Mouse (Mus musculus) heart, adult 2 months (tissue): Measurements from ENCODE around the gene Stat4. TPM values are rescaled to one million over a fixed set of nuclear protein-coding genes. Genes with fewer than 3 reads are reported as not detected.
A peak's percentile ranks its signal among the peaks of the same experiment; 100 is the strongest.

ENCODE experiments used
- DNase-seq, 2 experiments: peaks; one replicate each; pipeline ENCODE4 v3.0.0; 2021
- H3K27ac ChIP-seq: fragments of 200-600 bp; 2 replicates; pipeline ENCODE4 v1.8.1; 2022
- H3K27me3 ChIP-seq: fragments of 200-500 bp; 2 replicates; pipeline ENCODE4 v1.6.1; 2012; ENCODE audit warnings: mild to moderate bottlenecking, low read length, inconsistent platforms, mixed read lengths; ENCODE audit not compliant: control insufficient read depth, insufficient read depth
- H3K36me3 ChIP-seq: fragments of 200-500 bp; 2 replicates; pipeline ENCODE4 v1.6.1; 2012; ENCODE audit warnings: low read length, inconsistent platforms; ENCODE audit not compliant: control insufficient read depth, insufficient read depth
- H3K4me1 ChIP-seq: fragments of 200-500 bp; 2 replicates; pipeline ENCODE4 v1.6.1; 2011; ENCODE audit warnings: low read length; ENCODE audit not compliant: control insufficient read depth, insufficient read depth
- H3K4me3 ChIP-seq: fragments of 200-600 bp; 2 replicates; pipeline ENCODE4 v1.8.1; 2022
- H3K79me2 ChIP-seq: fragments of 200-500 bp; replicated peaks from 2 replicates; pipeline ENCODE4 v1.6.1; 2012; ENCODE audit warnings: mild to moderate bottlenecking, inconsistent platforms, low read length, moderate library complexity, mixed read lengths; ENCODE audit not compliant: control insufficient read depth, insufficient read depth
- H3K9ac ChIP-seq: fragments of 200-500 bp; 2 replicates; pipeline ENCODE4 v1.6.1; 2012; ENCODE audit warnings: low read depth, mild to moderate bottlenecking, control low read depth, inconsistent platforms, low read length, mixed read lengths
- CTCF ChIP-seq: fragments of 200-600 bp; IDR thresholded peaks from 2 replicates; pipeline ENCODE4 v1.8.1; 2022; ENCODE audit warnings: antibody characterized with exemption, mild to moderate bottlenecking, moderate library complexity
- EP300 ChIP-seq: fragments of 200-500 bp; IDR thresholded peaks from 2 replicates; pipeline ENCODE4 v1.6.1; 2011; ENCODE audit warnings: low read depth, low read length, control low read depth; ENCODE audit not compliant: insufficient read depth
- POLR2A ChIP-seq: fragments of 200-500 bp; IDR thresholded peaks from 2 replicates; pipeline ENCODE4 v1.6.1; 2011; ENCODE audit warnings: mild to moderate bottlenecking, low read depth, low read length, control low read depth; ENCODE audit not compliant: insufficient read depth
- WGBS: fragments of 180-500 bp; shearing (Covaris S2); methylation state at CpG from one replicate; pipeline ENCODE4 v1.1.7; 2018; 5-methylcytosine and 5-hydroxymethylcytosine counted together
- intact Hi-C: fragments of 180-260 bp; cut with DNase I; formaldehyde crosslinking; loops from one replicate; pipeline ENCODE4 v1.15.1; 2025
- polyA plus RNA-seq: library from polyadenylated mRNA; depleted of rRNA; stranded (reverse); fragments of >200 nt; gene quantifications from 2 replicates; pipeline ENCODE4 v1.2.3, GENCODE M21; 2012; rRNA removed
- total RNA-seq, 2 experiments: library from RNA; stranded (reverse); gene quantifications; 2 replicates each; pipeline ENCODE4 v1.2.3; 2021

Stat4 gene
- total and polyA plus RNA-seq, 3 experiments = 0.45 to 0.68 (median 0.51) TPM

DNA sequence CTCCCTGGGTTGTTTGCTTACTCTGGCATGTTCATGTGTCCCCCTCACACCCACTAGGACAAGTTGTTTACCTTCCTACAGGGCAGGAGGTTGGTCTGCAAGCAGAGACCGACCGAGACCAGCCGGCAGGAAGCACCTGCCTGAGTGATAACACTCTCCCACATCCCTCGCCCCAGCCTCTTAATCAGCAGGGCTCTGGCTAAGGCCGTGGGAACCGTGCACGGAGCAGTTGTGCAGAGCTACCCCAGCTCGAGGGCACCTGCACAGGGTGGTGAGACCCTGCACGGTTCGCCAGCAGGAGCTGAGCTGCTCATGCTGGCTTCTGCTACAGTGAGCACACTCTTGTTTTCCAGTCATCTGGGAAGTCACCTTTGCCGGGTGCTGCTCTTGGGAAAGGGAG, 163.7 kb downstream of the Stat4 start:
- H3K9ac ChIP-seq = no peak overlapping the region
- no peaks in the 10 kb centered on the region for H3K79me2 ChIP-seq
- H3K36me3 ChIP-seq = peaks cover 8% of the 10 kb centered on the region
- H3K27ac ChIP-seq = peak overlapping the region; percentile 56
- TF ChIP-seq EP300 (peak; percentile 90; the same call in 1 of the 2 replicates), POLR2A (0 out of 2 replicates have a peak, but pooled peaks have one; percentile 28), CTCF (no peak)
- peaks cover 15% of the 10 kb centered on the region for H3K4me1 ChIP-seq
- 52% methylated on average over 11 of the region's 11 CpGs for WGBS
- H3K4me3 ChIP-seq = no peak overlapping the region
- intact Hi-C loops = no loop called here
- H3K27me3 ChIP-seq = no peaks in the 10 kb centered on the region
- peak; percentile 40 to 44 for DNase-seq

DNA sequence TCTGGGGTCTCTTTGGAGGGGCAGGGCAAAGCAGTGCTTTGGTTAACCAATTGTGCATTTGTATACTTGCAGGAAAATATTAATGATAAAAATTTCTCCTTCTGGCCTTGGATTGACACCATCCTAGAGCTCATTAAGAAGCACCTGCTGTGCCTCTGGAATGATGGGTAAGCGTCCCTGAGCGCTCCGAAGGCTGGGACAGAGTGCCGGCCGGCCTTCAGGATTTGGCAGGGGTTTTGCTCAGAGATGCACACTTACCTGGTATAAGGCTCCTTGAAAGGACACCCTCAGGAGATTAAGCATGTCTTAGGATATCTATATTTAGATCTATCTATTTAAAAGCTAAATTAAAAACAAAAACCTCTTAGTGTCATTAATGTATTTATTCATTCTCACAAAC, 164.2 kb downstream of the Stat4 start:
- Histone ChIP-seq H3K4me1 (peaks cover 15% of the 10 kb centered on the region), H3K4me3 (no peak overlapping the region), H3K36me3 (peaks cover 8% of the 10 kb centered on the region), H3K79me2 (no peaks in the 10 kb centered on the region), H3K27me3 (no peaks in the 10 kb centered on the region), H3K9ac (no peak overlapping the region), H3K27ac (peak overlapping the region; percentile 56)
- no peak for DNase-seq
- no peak for TF ChIP-seq CTCF
- TF ChIP-seq POLR2A = no peak
- no peak for TF ChIP-seq EP300
- intact Hi-C loops = no loop called here
- 95% methylated on average over 5 of the region's 5 CpGs for WGBS

DNA sequence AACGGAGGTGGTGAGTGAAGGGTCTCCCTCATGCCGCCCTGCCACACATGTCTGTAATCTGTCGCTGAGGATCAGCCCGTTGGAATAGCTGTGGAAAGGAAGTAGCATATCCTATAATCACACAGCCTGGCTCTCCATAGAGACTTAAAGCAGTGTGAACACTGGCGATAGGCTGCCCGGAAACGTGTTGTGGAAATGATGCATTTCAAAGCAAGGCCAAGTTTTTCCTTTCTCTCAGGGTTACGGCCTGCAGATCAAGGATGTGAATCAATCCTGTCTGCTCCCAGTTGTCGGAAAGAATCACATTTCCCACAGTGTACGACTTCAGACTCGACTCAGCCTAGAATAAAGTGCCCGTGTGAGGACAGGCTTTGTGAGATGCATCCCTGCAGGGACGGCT, 165.4 kb downstream of the Stat4 start:
- Histone ChIP-seq H3K9ac (no peak overlapping the region), H3K36me3 (peaks cover 8% of the 10 kb centered on the region), H3K4me1 (peaks cover 15% of the 10 kb centered on the region), H3K4me3 (no peak overlapping the region), H3K27me3 (no peaks in the 10 kb centered on the region), H3K79me2 (no peaks in the 10 kb centered on the region), H3K27ac (peak overlapping the region; percentile 41)
- DNase-seq = peak in 1 of 2 experiments; percentile 26
- intact Hi-C loops = no loop called here
- WGBS = 38% methylated on average over 13 of the region's 13 CpGs
- TF ChIP-seq EP300 (0 out of 2 replicates have a peak, but pooled peaks have one; percentile 33), POLR2A (no peak), CTCF (no peak)

DNA sequence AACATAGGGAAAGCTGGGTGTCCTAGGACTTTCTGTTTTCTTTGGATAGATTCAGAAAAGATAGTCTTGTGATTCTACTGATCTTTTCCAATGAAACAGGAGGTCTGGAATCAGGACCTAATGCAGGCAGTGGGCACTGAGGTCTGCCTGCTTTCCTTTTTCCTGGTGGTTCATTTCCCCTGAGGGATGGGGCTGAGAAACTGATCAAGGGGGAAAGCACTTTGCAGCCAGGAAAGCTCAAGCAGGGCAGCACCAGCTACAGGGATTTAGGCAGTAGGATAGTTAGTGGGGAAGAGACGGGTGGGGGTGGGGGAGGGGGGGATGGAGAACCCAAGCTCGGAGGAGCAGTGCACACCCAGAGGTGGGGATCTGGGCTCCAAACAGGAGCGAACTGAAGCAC, 166.0 kb downstream of the Stat4 start:
- no peak for DNase-seq
- H3K36me3 ChIP-seq = peaks cover 6% of the 10 kb centered on the region
- peaks cover 13% of the 10 kb centered on the region for H3K4me1 ChIP-seq
- H3K27ac ChIP-seq = peak overlapping the region; percentile 41; the same call in 1 of the 2 replicates
- TF ChIP-seq POLR2A = no peak
- TF ChIP-seq CTCF = no peak
- no peaks in the 10 kb centered on the region for H3K27me3 ChIP-seq
- H3K79me2 ChIP-seq = no peaks in the 10 kb centered on the region
- no peak overlapping the region for H3K9ac ChIP-seq
- 58% methylated on average over 3 of the region's 3 CpGs for WGBS
- intact Hi-C loops = no loop called here
- H3K4me3 ChIP-seq = no peak overlapping the region

DNA sequence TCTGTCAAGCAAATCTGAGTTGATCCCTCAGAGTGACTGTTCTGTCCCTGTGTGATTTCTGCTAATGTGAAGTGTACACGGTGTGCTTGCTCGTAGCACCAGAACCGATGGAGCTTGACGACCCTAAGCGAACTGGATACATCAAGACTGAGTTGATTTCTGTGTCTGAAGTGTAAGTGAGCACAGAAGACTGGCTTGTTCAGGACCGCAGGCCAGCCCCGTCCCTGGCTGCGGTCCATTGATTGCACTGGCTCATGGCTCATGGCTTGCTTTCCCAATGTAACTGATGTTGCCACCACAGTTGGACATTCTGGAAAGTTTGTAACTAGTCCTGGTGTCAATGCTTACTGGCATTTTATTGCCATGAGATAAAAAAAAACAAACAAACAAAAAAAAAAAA, 167.9 kb downstream of the Stat4 start:
- WGBS = 92% methylated on average over 8 of the region's 8 CpGs
- intact Hi-C loops = no loop called here
- H3K36me3 ChIP-seq = peaks cover 4% of the 10 kb centered on the region; the same call in 1 of the 2 replicates
- no peak overlapping the region for H3K9ac ChIP-seq
- no peaks in the 10 kb centered on the region for H3K27me3 ChIP-seq
- no peak for DNase-seq
- H3K79me2 ChIP-seq = no peaks in the 10 kb centered on the region
- peaks cover 13% of the 10 kb centered on the region for H3K4me1 ChIP-seq
- no peak for TF ChIP-seq POLR2A
- no peak for TF ChIP-seq EP300
- TF ChIP-seq CTCF = no peak
- H3K27ac ChIP-seq = no peak overlapping the region
- no peak overlapping the region for H3K4me3 ChIP-seq

DNA sequence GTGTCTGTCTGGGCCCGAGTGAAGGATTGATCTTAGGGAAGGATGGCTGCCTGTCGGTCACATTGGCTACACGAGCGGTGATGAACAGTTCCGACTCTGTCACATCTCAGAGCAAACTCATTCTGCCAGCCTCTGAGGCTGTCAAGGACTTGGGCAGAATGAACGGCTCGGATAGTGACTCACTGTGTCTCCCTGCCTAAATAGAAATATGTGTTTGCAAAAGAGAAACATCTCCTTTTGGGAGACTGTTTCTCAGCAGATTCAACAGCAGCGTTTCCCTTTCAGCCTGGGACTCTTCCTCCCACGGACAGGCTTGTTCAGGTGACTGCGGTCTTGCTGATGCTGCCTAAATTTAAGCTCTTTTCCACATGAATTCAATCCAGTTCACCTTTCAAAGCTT, 169.4 kb downstream of the Stat4 start:
- no peak overlapping the region for H3K4me3 ChIP-seq

More for the DNA sequence above, 169.4 kb downstream of the Stat4 start:
- TF ChIP-seq POLR2A (no peak), CTCF (no peak), EP300 (no peak)
- Histone ChIP-seq H3K4me1 (peaks cover 7% of the 10 kb centered on the region), H3K79me2 (no peaks in the 10 kb centered on the region), H3K27me3 (no peaks in the 10 kb centered on the region), H3K36me3 (no peaks in the 10 kb centered on the region), H3K9ac (no peak overlapping the region), H3K27ac (no peak overlapping the region)
- intact Hi-C loops = no loop called here
- WGBS = 91% methylated on average over 10 of the region's 10 CpGs
- DNase-seq = no peak

Other genes with a start within 250 kb of the Stat4 start
- gene Myo1b, start 71.1 kb upstream of the Stat4 start, total RNA-seq = 10 to 100 TPM; 29.6 to 30.1 TPM
- 5.5 and 11.4 TPM in 2 replicates for gene Myo1b, start 71.1 kb upstream of the Stat4 start, polyA plus RNA-seq
- gene Stat1, start 132.3 kb downstream of the Stat4 start, total RNA-seq = 10 to 100 TPM; 27.7 to 30.6 TPM
- gene Stat1, start 132.3 kb downstream of the Stat4 start, polyA plus RNA-seq = 24.1 and 29.8 TPM in 2 replicates
- gene Gls, start 246.1 kb downstream of the Stat4 start, total RNA-seq = 10 to 100 TPM; 79.5 to 90.0 TPM
- 15.7 and 28.8 TPM in 2 replicates for gene Gls, start 246.1 kb downstream of the Stat4 start, polyA plus RNA-seq